Mouse (Mus musculus) spleen, adult 18-20 months (tissue): ENCODE results near the gene Sesn2.
"Not testable (repeated sequence)": the region's sequence is repeated elsewhere in the genome, so short reads cannot be mapped to it uniquely, and the experiment has no call there.

ENCODE experiments used
- DNase-seq, 2 experiments: peaks; one replicate each; pipeline ENCODE4 v3.0.0; 2022; ENCODE audit warnings: mixed read lengths in 2 of 2

The Sesn2 gene

DNA sequence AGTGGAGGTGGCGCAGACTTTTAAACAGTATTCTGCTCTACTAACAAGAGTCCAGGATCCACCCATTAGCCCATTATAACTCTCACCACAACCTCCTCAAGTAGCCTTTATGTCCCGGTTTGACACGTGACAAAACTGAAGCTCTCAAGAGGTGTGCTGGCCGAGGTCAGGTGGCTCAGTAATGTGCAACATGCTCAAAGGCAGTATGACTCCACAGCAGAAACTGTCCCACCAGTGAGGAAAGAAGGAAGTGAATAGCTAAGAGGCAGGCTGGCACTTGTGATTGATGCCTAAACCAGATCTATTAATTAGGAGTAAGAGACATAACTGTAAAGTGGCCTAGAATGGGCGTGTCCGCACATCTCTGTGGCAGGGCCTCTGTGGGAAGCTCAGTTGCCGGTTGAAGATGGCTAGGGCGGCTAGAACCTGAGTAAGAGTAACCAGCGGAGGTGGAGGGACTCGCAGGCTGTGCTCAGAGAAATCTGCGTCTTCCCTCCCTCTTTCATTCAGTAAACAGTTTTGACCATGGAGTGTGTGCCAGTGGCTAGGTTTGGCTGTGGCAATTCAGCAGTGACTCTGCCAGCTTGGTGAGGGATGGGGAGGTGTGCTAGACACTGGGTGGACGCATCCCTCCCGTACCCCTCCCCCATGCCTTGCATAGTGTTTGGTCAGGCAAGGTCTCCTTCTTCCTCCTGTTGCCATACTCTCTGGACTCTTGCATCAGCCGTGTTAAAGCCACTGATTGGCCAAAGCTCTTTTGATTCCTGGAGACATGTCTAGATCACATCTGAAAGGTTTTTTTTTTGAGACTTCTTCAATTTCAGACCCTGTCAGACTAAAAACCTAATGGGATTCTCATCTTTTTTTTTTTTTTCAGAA lies 3.3 kb upstream of the Sesn2 start:
- DNase-seq: no peak

DNA sequence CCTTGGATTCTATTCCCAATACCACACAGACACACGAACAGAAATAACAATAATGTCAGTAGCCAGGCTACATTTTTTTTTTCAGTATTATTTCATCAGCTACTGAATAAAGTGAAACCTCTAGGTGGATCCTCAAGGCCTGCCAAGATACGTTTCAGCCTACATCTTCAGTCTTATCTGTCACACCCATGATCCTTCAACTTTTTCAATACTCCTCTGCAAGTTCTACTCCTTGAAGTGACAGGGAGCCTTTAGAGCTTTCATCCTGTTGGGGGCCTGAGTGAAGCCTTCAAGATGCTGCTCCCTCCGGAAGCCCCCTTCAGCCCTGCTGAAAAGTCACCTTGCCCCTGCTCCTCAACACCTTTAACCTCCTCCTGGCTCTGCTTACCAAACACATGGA lies 1.8 kb upstream of the Sesn2 start:
- DNase-seq: no peak

DNA sequence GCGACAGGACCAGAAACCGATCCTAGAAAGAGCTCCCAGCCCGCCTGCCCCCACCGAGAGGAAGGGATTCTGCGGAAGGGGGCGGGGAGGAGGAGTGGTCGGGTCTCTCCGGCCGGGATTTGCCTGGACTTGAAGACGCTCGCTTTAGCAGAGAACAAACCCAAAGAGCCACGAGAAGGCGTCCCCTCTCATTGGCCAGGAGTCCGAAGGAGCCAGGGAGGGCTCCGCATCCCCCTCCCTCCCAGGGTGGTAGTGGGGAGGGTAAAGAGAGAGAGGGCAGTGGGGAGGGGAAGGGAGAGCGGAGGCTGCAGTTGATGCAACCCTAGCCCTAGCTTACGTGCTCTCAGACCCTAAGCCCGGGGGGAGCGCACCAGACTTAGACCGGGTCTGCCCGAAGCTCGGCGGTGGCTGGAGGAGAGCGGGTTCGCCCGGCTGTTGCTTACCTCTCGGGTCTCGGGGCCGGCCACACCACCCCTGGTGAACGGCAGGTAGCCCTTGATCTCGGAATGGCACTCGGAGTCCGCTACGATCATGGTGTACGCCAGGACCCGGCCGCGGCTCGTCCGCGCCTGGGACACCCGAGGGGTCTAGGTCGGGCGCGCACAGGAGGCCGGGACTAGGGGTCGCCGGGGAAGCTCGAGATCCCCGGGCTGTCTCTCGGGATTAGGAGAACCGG lies 542 bp downstream of the Sesn2 start:
- peak; percentile 28 to 56 for DNase-seq

DNA sequence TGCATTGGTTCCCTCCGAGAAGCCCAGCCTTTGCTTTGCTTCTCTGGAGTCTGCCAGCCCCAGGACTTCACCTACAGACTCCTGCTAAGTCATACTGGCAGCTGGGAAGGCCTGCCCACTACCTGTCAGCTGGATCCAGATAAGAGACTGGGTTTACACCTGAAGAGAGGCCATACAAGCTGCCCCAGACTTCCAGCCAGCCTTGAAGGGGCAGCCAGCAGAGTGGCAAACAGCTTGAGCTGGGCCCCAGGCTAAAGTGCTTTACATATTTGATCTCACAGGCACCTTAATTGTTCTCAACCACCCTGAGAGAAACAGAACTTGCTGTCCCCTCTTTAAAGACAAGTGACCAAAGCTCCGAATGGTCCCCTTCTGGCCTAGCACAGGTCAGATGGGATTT lies 3.1 kb downstream of the Sesn2 start:
- DNase-seq: no peak

- no peak for DNase-seq
These were observed 4.1 kb downstream of the Sesn2 start for GRCm38 (mm10) chr4:132506250-132506649.

DNA sequence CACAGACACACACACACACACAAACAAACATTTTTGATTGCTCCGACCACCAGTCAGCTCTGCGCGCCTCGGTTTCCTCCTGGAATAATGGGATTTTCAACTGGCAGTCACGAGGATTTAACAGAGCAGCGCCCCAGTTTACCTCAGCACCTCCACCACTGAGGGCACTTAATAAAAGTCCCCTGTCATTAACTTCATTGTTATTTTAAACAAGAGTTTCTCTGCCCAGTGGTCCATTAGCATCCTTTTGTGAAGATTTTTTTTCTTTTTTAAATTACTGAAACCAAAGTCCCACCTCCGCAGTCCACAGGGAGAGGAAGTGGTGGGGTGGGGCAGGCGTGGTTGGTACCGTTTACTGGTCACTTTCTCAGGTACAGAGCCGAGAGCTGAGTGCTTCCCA lies 4.5 kb downstream of the Sesn2 start:
- no peak for DNase-seq

- DNase-seq: no peak
These were observed 5.1 kb downstream of the Sesn2 start for GRCm38 (mm10) chr4:132505034-132505738.

DNA sequence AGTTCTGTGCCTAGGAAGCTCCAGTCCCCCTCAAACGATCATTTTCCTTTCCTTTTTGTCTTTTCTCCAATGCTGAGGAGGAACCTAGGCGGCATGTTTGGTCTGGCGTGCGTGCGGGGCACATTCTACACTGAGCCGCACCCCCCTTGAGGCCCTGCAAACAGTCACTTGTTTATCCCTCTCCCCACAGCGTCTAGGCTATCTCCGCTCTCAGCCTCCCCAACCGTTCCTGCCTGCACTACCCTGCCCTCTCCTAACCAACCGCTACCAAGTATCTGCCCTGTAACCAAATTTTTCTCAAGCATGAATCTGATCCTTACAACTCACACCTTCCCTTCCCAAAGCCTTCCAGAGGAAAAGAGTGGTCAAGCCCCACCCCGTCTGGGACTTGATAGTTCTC lies 7.0 kb downstream of the Sesn2 start:
- DNase-seq: no peak

DNA sequence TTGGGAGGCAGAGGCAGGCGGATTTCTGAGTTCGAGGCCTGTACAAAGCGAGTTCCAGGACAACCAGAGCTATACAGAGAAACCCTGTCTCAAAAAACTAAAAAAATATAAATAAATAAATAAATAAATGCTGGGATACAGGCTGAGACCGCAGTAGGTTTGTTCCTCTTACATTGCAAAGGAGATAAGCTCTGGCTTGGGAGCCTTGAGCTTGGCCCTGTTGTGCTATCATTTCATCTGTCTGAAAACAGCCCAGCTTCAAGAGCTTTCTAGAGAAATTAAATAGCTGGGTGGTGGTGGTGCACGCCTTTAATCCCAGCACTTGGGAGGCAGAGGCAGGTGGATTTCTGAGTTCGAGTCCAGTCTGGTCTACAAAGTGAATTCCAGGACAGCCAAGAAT lies 8.7 kb downstream of the Sesn2 start:
- DNase-seq: no peak

DNA sequence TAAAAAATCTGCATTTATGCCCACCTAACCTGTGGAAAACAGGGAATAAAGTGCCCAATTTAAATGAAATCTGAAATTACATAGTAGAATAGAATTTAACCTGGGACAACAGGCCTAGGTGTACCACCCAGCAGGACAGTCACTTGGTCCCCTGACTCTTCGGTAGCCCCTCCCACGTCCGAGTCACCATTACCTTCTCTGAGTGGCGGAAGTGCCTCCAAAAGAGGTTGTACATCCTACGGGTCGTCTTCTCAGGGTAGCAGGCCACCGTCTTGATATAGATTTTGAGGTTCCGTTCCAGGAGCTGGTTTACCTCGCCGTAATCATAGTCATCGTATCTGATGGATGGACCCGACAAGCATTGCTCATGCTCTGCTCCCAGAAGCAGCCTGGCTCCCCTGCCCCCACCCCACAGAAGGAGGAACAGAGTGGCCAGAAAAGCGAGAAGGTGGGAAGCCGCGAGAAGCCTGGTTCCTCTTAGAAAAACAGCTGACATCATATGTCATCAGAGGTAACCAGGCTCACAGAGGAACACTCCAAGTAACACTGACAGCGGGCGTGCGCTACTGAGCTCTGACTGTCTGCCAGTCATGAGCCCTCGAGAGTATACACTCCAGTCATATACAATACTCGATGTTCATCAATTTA lies 15.9 kb downstream of the Sesn2 start:
- peak; percentile 34 to 39 for DNase-seq

GRCm38 (mm10) chr4:132492178-132493060 lies 17.9 kb downstream of the Sesn2 start:
- no peak for DNase-seq

DNA sequence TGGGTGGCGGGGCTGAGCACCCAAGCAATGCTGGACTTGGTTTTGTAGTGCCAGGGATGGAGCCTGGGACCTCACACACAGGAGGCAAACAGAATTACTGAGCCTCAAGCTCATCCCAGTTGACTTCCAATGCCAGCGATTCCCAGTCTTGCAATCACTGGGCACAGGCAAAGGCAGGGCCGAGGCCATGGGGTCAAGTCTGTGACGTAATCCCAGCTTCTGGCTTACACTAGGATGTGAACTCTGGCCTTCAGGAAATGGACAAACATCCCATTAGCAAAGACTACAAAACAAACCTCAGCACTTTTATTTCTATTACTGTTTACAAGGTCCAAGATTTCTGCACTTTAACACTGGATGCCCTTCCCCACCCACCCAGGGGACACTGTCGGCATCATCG lies 18.6 kb downstream of the Sesn2 start:
- no peak for DNase-seq

- no peak for DNase-seq
These were observed 19.2 kb downstream of the Sesn2 start for GRCm38 (mm10) chr4:132491057-132491456.

GRCm38 (mm10) chr4:132490273-132491010 lies 19.9 kb downstream of the Sesn2 start:
- no peak for DNase-seq

DNA sequence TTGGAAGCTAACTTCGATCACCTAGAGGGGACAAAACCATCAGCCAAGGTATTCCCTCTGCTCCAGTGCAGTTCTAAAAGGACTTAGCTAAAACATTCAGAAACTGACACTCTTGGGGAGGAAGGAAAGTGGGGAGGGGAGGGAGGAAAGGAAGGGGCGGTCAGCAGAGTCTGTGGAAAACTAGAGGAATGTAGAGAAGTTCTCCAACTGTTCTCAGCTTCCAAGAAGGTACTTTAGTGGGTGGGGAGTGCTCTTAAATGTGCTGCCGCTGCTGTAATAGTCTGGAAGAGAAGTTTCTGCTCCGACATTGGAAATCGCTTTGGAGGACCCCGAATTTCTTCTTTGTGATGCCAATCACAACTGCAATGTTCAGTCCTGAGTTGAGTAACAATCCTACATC lies 21.3 kb downstream of the Sesn2 start:
- no peak for DNase-seq

DNA sequence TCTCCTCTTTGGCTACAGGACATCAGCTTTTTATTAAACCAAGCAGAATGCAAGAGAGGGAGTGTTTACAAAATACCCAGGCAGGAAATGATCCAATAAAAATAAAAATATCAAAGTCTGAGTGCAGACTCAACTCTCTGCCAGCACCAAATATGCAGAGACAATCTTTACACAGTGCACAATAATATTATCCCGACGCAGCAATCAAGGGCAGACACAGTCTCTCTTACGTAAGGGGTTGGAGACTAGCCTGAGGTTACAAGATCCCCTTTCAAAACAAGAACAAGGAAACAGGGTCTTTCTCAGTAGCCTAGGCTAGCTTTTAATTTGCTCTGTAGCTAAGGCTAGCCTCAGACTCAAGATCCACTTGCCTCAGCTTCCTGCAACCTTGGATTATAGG lies 21.8 kb downstream of the Sesn2 start:
- DNase-seq: no peak

- DNase-seq: no peak
These were observed 25.5 kb downstream of the Sesn2 start for GRCm38 (mm10) chr4:132484820-132485219.

DNA sequence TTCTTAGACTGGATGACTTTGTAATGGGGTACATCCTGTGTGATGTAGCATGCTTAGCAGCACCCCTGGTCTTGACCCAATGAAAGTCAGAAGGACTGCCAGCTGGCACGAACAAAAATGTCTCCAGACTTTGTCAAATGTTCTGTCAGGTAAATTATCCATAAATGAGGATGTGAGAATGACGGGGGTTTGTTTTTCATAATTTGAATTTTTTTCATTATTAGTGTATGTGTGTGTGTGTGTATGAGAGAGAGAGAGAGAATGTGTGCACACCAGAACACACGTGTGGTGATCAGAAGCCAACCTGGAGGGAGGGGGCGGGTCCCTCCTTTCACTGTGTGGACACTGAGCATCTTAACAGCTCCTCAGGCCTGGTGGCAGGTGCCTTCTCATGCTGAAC lies 26.1 kb downstream of the Sesn2 start:
- no peak for DNase-seq

- DNase-seq: no peak
These were observed 27.2 kb downstream of the Sesn2 start for GRCm38 (mm10) chr4:132482956-132483608.

- not testable (repeated sequence) for DNase-seq
These were observed 28.2 kb downstream of the Sesn2 start for GRCm38 (mm10) chr4:132482104-132482503.

GRCm38 (mm10) chr4:132477833-132478232 lies 32.5 kb downstream of the Sesn2 start:
- DNase-seq: no peak
